Mouse (Mus musculus): ENCODE measurements around the gene Hist1h3c.

GRCm38 (mm10) chr13:23739922-23740252, 5.5 kb downstream of the Hist1h3c start:
- TF ChIP-seq CTCF (IDR thresholded peaks at IDR 0.05; ENCODE audit: extremely low read depth, insufficient read length, insufficient replicate concordance, low read depth, low read length): no peak
- no peak for TF ChIP-seq POLR2A (IDR thresholded peaks at IDR 0.05; ENCODE audit: low read depth, low read length)

Data from small intestine, adult 2 months (tissue).